Mouse (Mus musculus) lung, embryonic 14.5 days (tissue): ENCODE measurements around the gene Mmd2. TPM values are rescaled to one million over a fixed set of nuclear protein-coding genes. Genes with fewer than 3 reads are reported as not detected.

Experiments
- ATAC-seq: fragments of 200-750 bp; cut with Nextera tagmentation; 2 replicates; pipeline ENCODE4 v1.8.0; 2017; ENCODE audit warnings: mild to moderate bottlenecking, moderate TSS enrichment, moderate library complexity; ENCODE audit not compliant: insufficient read depth
- DNase-seq: peaks from one replicate; pipeline ENCODE4 v3.0.0-alpha.2; 2015
- H3K27ac ChIP-seq: fragments of 300-500 bp; sonication (generic); 2 replicates; pipeline ENCODE4 v1.5.1; 2014; ENCODE audit warnings: low read depth, mild to moderate bottlenecking, moderate library complexity
- H3K27me3 ChIP-seq: fragments of 300-500 bp; sonication (generic); 2 replicates; pipeline ENCODE4 v1.6.1; 2014; ENCODE audit warnings: low read length, control low read depth; ENCODE audit not compliant: insufficient read depth
- H3K36me3 ChIP-seq: fragments of 300-500 bp; sonication (generic); 2 replicates; pipeline ENCODE4 v1.6.1; 2014; ENCODE audit warnings: control low read depth; ENCODE audit not compliant: insufficient read depth
- H3K4me1 ChIP-seq: fragments of 300-500 bp; sonication (generic); 2 replicates; pipeline ENCODE4 v1.6.1; 2014; ENCODE audit warnings: antibody characterized with exemption, control low read depth; ENCODE audit not compliant: insufficient read depth
- H3K4me2 ChIP-seq: fragments of 300-500 bp; sonication (generic); 2 replicates; pipeline ENCODE4 v1.6.1; 2014; ENCODE audit warnings: mild to moderate bottlenecking
- H3K4me3 ChIP-seq: fragments of 300-500 bp; sonication (generic); 2 replicates; pipeline ENCODE4 v1.5.1; 2014; ENCODE audit warnings: low read depth, low read length
- H3K9ac ChIP-seq: fragments of 300-500 bp; sonication (generic); 2 replicates; pipeline ENCODE4 v1.6.1; 2014
- H3K9me3 ChIP-seq: fragments of 300-500 bp; sonication (generic); 2 replicates; pipeline ENCODE4 v1.6.1; 2016; ENCODE audit warnings: low read depth, low read length, control low read depth
- CTCF ChIP-seq: IDR thresholded peaks from 2 replicates; pipeline ENCODE4 v1.5.1; 2016; ENCODE audit warnings: antibody characterized with exemption, low read depth
- WGBS: fragments of 180-500 bp; shearing (Covaris S2); extraction: QIAGEN DNeasy Blood & Tissue Kit; methylation state at CpG from one replicate; pipeline ENCODE4 v1.1.7; 2014; 5-methylcytosine and 5-hydroxymethylcytosine counted together
- polyA plus RNA-seq: library from polyadenylated mRNA; unstranded; fragments of >200 nt; fragmentation: Nextera tagmentation; extraction: Ambion mirVana; gene quantifications from 2 replicates; pipeline ENCODE4 v1.2.1, GENCODE M21; 2014

Gene Mmd2
- polyA plus RNA-seq, 1 experiment from 2014 or later = 0.11 TPM

GRCm38 (mm10) chr5:142524711-142525464 lies 83.7 kb downstream of the Mmd2 start:
- peak; percentile 90 for DNase-seq
- H3K4me1 ChIP-seq = peaks cover 6% of the 10 kb centered on the region; the same call in 1 of the 2 replicates
- no peaks in the 10 kb centered on the region for H3K9me3 ChIP-seq
- no peaks in the 10 kb centered on the region for H3K36me3 ChIP-seq
- H3K9ac ChIP-seq = no peak overlapping the region
- no peak for TF ChIP-seq CTCF
- ATAC-seq = peak; percentile 96
- peak overlapping the region; percentile 39 for H3K4me2 ChIP-seq
- peaks cover 9% of the 10 kb centered on the region; the same call in 1 of the 2 replicates for H3K27me3 ChIP-seq
- H3K4me3 ChIP-seq = no peak overlapping the region
- 38% methylated on average over 8 of the region's 8 CpGs for WGBS
- peak overlapping the region; percentile 87 for H3K27ac ChIP-seq

- Histone ChIP-seq H3K4me3 (no peak overlapping the region), H3K4me2 (no peak overlapping the region), H3K9me3 (no peaks in the 10 kb centered on the region), H3K27ac (no peak overlapping the region), H3K27me3 (no peaks in the 10 kb centered on the region), H3K4me1 (peaks cover 12% of the 10 kb centered on the region; the same call in 1 of the 2 replicates), H3K9ac (no peak overlapping the region), H3K36me3 (no peaks in the 10 kb centered on the region)
- ATAC-seq = no peak
- no peak for DNase-seq
- no peak for TF ChIP-seq CTCF
- WGBS = 74% methylated on average over 11 of the region's 11 CpGs
Measured at GRCm38 (mm10) chr5:142521195-142521866, 87.3 kb downstream of the Mmd2 start.

- ATAC-seq = no peak
- TF ChIP-seq CTCF = no peak
- no peak overlapping the region for H3K4me2 ChIP-seq
- peaks cover 8% of the 10 kb centered on the region; the same call in 1 of the 2 replicates for H3K4me1 ChIP-seq
- 46% methylated on average over 4 of the region's 4 CpGs for WGBS
- H3K27me3 ChIP-seq = no peaks in the 10 kb centered on the region
- H3K27ac ChIP-seq = no peak overlapping the region
- no peak for DNase-seq
- H3K36me3 ChIP-seq = no peaks in the 10 kb centered on the region
- H3K4me3 ChIP-seq = no peak overlapping the region
- H3K9ac ChIP-seq = no peak overlapping the region
- H3K9me3 ChIP-seq = no peaks in the 10 kb centered on the region
Measured at GRCm38 (mm10) chr5:142520360-142520759, 88.2 kb downstream of the Mmd2 start.

- no peaks in the 10 kb centered on the region for H3K36me3 ChIP-seq
- H3K4me2 ChIP-seq = no peak overlapping the region
- no peaks in the 10 kb centered on the region for H3K27me3 ChIP-seq
- ATAC-seq (peak; percentile 22; the same call in 1 of the 2 replicates), DNase-seq (peak; percentile 67)
- no peak for TF ChIP-seq CTCF
- 0 out of 2 replicates have a peak, but pooled peaks cover 8% of the 10 kb centered on the region for H3K4me1 ChIP-seq
- H3K9ac ChIP-seq = no peak overlapping the region
- no peak overlapping the region for H3K27ac ChIP-seq
- no peak overlapping the region for H3K4me3 ChIP-seq
- H3K9me3 ChIP-seq = no peaks in the 10 kb centered on the region
- 46% methylated on average over 6 of the region's 6 CpGs for WGBS
Measured at GRCm38 (mm10) chr5:142518973-142519372, 89.6 kb downstream of the Mmd2 start.

Other genes starting within 250 kb of the Mmd2 start
- 5.4 and 7.9 TPM in 2 replicates for gene Foxk1, start 207.3 kb downstream of the Mmd2 start, polyA plus RNA-seq
- gene Ap5z1, start 144.9 kb downstream of the Mmd2 start, polyA plus RNA-seq = 8.9 and 9.9 TPM in 2 replicates
- 0.16 and 0.39 TPM in 2 replicates for gene Papolb, start 78.7 kb downstream of the Mmd2 start, polyA plus RNA-seq
- 1.5 and 2.6 TPM in 2 replicates for gene Radil, start 57.7 kb downstream of the Mmd2 start, polyA plus RNA-seq
- gene Wipi2, start 18.9 kb upstream of the Mmd2 start, polyA plus RNA-seq = 47.7 and 53.0 TPM in 2 replicates
- gene Slc29a4, start 83.7 kb upstream of the Mmd2 start, polyA plus RNA-seq = 6.8 and 8.2 TPM in 2 replicates
- gene Tnrc18, start 208.9 kb upstream of the Mmd2 start, polyA plus RNA-seq = 38.4 and 40.4 TPM in 2 replicates